Mouse (Mus musculus): ENCODE measurements at regions not wholly inside any gene's neighbourhood (a gene's known extent, or its start where the extent isn't known, plus 50 kb on each side); places are given as distances from the start of the nearest gene placed in this dataset.

GRCm38 (mm10) chr1:189065152-189065910, 57.7 kb upstream of the Kctd3 start:
- TF ChIP-seq CTCF (IDR thresholded peaks at IDR 0.05; ENCODE audit: low read depth, low read length) (no peak), POLR2AphosphoS5 (IDR thresholded peaks at IDR 0.05; ENCODE audit: insufficient replicate concordance, low read depth, low read length) (no peak), GATA2 (IDR thresholded peaks at IDR 0.05; ENCODE audit: borderline replicate concordance, low read depth, low read length) (no peak), GATA1 (IDR thresholded peaks at IDR 0.05; ENCODE audit: borderline replicate concordance, low read length) (no peak)
